Mouse (Mus musculus): Measurements from ENCODE around the gene Smoc1. TPM values are rescaled to one million over a fixed set of nuclear protein-coding genes. Genes with fewer than 3 reads are reported as not detected.

Smoc1 gene
- total and polyA plus RNA-seq, 2 experiments from 2014 or later: 2.7 to 5.9 TPM

DNA sequence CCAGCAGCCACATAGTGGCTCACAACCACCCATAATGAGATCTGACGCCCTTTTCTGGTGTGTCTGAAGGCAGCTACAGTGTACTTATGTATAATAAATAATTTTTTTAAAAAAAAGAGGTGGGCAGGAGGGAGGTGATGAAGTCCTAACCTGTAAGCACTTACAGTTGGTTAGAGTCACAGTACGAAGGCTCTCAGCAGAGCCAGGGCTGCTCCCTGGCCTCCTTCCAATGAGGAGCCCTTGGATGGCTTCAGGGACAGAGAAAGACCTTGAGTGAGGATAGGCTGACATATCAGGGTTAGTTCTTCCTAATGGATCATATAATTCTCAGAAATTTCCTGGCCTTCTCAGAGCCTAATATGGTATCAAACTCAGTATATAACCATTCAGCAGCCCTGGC lies 134.7 kb downstream of the Smoc1 start:
- Histone ChIP-seq H3K9ac (replicated peaks; ENCODE audit: low read depth, low read length) (no peak overlapping the region), H3K36me3 (replicated peaks; ENCODE audit: control insufficient read depth, insufficient read depth, low read length) (no peaks in the 10 kb centered on the region), H3K4me3 (ENCODE audit: low read depth, low read length) (no peak overlapping the region), H3K27ac (ENCODE audit: low read depth) (no peak overlapping the region), H3K27me3 (ENCODE audit: control insufficient read depth, insufficient read depth, low read length) (no peaks in the 10 kb centered on the region), H3K4me1 (ENCODE audit: control insufficient read depth, insufficient read depth) (no peaks in the 10 kb centered on the region), H3K9me3 (replicated peaks; ENCODE audit: control insufficient read depth, low read length) (no peaks in the 10 kb centered on the region), H3K4me2 (ENCODE audit: low read depth, low read length) (no peak overlapping the region)
- DNase-seq (ENCODE audit: low spot score) (no peak), ATAC-seq (ENCODE audit: insufficient read depth, low read depth) (no peak)
- no peak for TF ChIP-seq EP300 (IDR thresholded peaks at IDR 0.05; ENCODE audit: low read depth)
- no peak for TF ChIP-seq CTCF (IDR thresholded peaks at IDR 0.05; ENCODE audit: low read depth)
- 64% methylated on average over 2 of the region's 2 CpGs for WGBS

DNA sequence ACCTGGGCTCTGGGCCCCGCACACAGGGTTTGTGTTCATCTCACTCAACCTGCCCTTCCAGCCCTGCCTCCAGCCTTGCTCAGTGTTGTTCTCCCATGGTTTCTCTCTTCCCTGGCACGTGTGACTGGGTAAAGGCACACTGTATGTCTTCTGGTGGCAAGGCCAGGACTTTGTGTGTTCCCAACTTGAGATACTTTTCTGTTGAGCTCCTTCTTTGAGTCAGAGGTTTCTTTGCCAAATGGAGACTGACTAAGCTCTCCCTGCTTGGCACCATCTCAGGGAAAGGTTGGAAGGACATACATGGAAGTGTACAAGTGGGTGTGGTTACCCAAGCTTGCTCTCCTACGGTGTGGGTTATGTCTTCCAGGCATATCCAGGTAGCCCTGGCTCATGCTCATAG lies 136.5 kb downstream of the Smoc1 start:
- Histone ChIP-seq H3K36me3 (replicated peaks; ENCODE audit: control insufficient read depth, insufficient read depth, low read length) (no peaks in the 10 kb centered on the region), H3K27me3 (ENCODE audit: control insufficient read depth, insufficient read depth, low read length) (no peaks in the 10 kb centered on the region), H3K9me3 (replicated peaks; ENCODE audit: control insufficient read depth, low read length) (no peaks in the 10 kb centered on the region), H3K27ac (ENCODE audit: low read depth) (no peak overlapping the region), H3K4me3 (ENCODE audit: low read depth, low read length) (no peak overlapping the region), H3K9ac (replicated peaks; ENCODE audit: low read depth, low read length) (no peak overlapping the region), H3K4me2 (ENCODE audit: low read depth, low read length) (no peak overlapping the region), H3K4me1 (ENCODE audit: control insufficient read depth, insufficient read depth) (no peaks in the 10 kb centered on the region)
- WGBS: 72% methylated on average over 3 of the region's 3 CpGs
- no peak for DNase-seq (ENCODE audit: low spot score)
- ATAC-seq (ENCODE audit: insufficient read depth, low read depth): no peak
- TF ChIP-seq EP300 (IDR thresholded peaks at IDR 0.05; ENCODE audit: low read depth) (no peak), CTCF (IDR thresholded peaks at IDR 0.05; ENCODE audit: low read depth) (no peak)

DNA sequence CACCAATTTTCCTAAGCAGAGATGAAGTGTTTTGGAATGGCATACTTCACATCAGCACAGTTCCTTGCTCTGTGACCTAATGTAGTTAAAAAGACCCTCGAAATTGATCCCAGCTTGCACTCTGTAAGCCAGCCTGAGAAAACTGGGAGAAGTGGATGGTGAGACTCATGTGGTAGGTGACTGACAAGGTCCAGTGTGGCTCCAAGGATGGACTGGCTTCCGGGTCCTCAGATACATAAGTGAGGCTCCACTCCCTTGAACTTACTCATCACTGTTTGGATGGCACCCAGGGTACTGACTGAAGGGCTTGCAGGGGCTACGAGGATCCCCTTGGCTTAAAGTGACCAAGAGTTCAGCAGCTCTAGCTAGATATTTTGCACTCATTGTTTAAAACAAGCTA lies 137.0 kb downstream of the Smoc1 start:
- Histone ChIP-seq H3K9me3 (replicated peaks; ENCODE audit: control insufficient read depth, low read length) (no peaks in the 10 kb centered on the region), H3K36me3 (replicated peaks; ENCODE audit: control insufficient read depth, insufficient read depth, low read length) (no peaks in the 10 kb centered on the region), H3K27me3 (ENCODE audit: control insufficient read depth, insufficient read depth, low read length) (no peaks in the 10 kb centered on the region), H3K4me3 (ENCODE audit: low read depth, low read length) (no peak overlapping the region), H3K27ac (ENCODE audit: low read depth) (no peak overlapping the region), H3K4me2 (ENCODE audit: low read depth, low read length) (no peak overlapping the region), H3K4me1 (ENCODE audit: control insufficient read depth, insufficient read depth) (no peaks in the 10 kb centered on the region), H3K9ac (replicated peaks; ENCODE audit: low read depth, low read length) (no peak overlapping the region)
- 73% methylated on average over 3 of the region's 3 CpGs for WGBS
- TF ChIP-seq CTCF (IDR thresholded peaks at IDR 0.05; ENCODE audit: low read depth) (no peak), EP300 (IDR thresholded peaks at IDR 0.05; ENCODE audit: low read depth) (no peak)
- ATAC-seq (ENCODE audit: insufficient read depth, low read depth): no peak
- no peak for DNase-seq (ENCODE audit: low spot score)

DNA sequence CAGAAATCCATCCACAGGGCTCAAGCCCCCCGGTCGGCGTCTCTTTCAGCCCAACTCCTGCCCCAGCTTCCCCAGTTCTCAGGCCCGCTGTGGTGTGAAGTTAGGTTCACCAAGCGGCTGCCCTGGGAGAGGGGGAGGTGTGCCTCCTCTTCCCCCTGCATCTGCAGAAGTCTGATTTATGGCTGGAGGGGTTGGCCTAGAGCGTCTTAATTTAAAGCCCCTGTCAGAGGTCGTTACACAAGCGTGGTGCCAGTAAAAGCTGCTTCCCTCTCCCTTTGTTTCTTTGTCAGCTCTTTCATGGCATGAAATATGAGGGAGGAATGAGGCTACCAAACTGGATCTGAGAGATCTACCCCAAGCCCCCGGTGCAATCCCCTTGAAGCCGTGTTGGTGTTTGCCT lies 139.5 kb downstream of the Smoc1 start:
- no peaks in the 10 kb centered on the region for H3K36me3 ChIP-seq (replicated peaks; ENCODE audit: control insufficient read depth, insufficient read depth, low read length)
- H3K27ac ChIP-seq (ENCODE audit: low read depth): no peak overlapping the region
- 65% methylated on average over 10 of the region's 10 CpGs for WGBS
- no peaks in the 10 kb centered on the region for H3K27me3 ChIP-seq (ENCODE audit: control insufficient read depth, insufficient read depth, low read length)
- TF ChIP-seq EP300 (IDR thresholded peaks at IDR 0.05; ENCODE audit: low read depth) (no peak), CTCF (IDR thresholded peaks at IDR 0.05; ENCODE audit: low read depth) (no peak)
- H3K9me3 ChIP-seq (replicated peaks; ENCODE audit: control insufficient read depth, low read length): no peaks in the 10 kb centered on the region
- no peak overlapping the region for H3K9ac ChIP-seq (replicated peaks; ENCODE audit: low read depth, low read length)
- ATAC-seq (ENCODE audit: insufficient read depth, low read depth): no peak
- H3K4me1 ChIP-seq (ENCODE audit: control insufficient read depth, insufficient read depth): no peaks in the 10 kb centered on the region
- DNase-seq (ENCODE audit: low spot score): no peak
- H3K4me3 ChIP-seq (ENCODE audit: low read depth, low read length): no peak overlapping the region
- no peak overlapping the region for H3K4me2 ChIP-seq (ENCODE audit: low read depth, low read length)

DNA sequence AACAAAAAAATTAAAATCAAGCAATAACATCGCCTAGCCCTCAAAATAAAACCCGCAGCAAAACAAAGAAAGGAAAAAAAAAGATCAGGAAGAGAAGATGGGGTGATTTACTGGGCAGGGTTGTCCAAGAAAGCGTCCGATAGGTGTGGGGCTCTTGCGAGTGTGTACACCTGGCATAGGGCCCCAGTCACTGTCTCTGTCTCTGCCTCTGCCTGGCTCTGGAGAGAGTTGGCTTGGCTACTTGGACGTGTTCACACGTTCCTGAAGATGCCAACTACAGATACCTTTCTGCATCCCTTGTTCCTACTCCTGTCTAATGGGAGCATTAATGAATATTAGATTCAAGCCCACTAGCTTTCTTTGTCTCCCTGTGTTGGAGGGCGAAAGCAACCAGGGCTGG lies 140.0 kb downstream of the Smoc1 start:
- Histone ChIP-seq H3K9ac (replicated peaks; ENCODE audit: low read depth, low read length) (no peak overlapping the region), H3K27ac (ENCODE audit: low read depth) (no peak overlapping the region), H3K9me3 (replicated peaks; ENCODE audit: control insufficient read depth, low read length) (no peaks in the 10 kb centered on the region), H3K4me2 (ENCODE audit: low read depth, low read length) (no peak overlapping the region), H3K27me3 (ENCODE audit: control insufficient read depth, insufficient read depth, low read length) (no peaks in the 10 kb centered on the region), H3K36me3 (replicated peaks; ENCODE audit: control insufficient read depth, insufficient read depth, low read length) (no peaks in the 10 kb centered on the region), H3K4me3 (ENCODE audit: low read depth, low read length) (no peak overlapping the region), H3K4me1 (ENCODE audit: control insufficient read depth, insufficient read depth) (no peaks in the 10 kb centered on the region)
- DNase-seq (ENCODE audit: low spot score): no peak
- no peak for ATAC-seq (ENCODE audit: insufficient read depth, low read depth)
- TF ChIP-seq EP300 (IDR thresholded peaks at IDR 0.05; ENCODE audit: low read depth) (no peak), CTCF (IDR thresholded peaks at IDR 0.05; ENCODE audit: low read depth) (no peak)
- 80% methylated on average over 8 of the region's 8 CpGs for WGBS

DNA sequence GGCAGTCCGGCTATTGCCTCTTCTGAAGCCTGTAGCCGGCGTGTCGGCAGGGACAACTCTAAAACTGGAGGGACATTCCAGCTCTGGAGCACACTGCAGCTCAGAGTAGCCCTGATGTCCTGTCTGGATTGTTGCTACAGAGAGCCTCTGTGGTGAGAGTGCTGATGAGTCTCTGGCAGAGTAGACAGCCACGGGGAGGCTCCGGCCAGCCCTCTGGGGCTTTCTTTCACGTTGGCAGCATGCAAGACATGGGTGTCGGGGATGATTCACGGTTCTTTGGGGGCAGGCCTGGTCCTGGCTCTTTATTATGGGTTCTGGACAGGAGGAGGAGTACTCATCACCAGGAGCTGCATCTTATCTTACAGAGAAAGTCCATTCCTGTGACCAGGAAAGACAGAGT lies 140.5 kb downstream of the Smoc1 start:
- Histone ChIP-seq H3K9ac (replicated peaks; ENCODE audit: low read depth, low read length) (no peak overlapping the region), H3K36me3 (replicated peaks; ENCODE audit: control insufficient read depth, insufficient read depth, low read length) (no peaks in the 10 kb centered on the region), H3K4me2 (ENCODE audit: low read depth, low read length) (no peak overlapping the region), H3K4me1 (ENCODE audit: control insufficient read depth, insufficient read depth) (no peaks in the 10 kb centered on the region), H3K9me3 (replicated peaks; ENCODE audit: control insufficient read depth, low read length) (no peaks in the 10 kb centered on the region), H3K27ac (ENCODE audit: low read depth) (no peak overlapping the region), H3K27me3 (ENCODE audit: control insufficient read depth, insufficient read depth, low read length) (no peaks in the 10 kb centered on the region), H3K4me3 (ENCODE audit: low read depth, low read length) (no peak overlapping the region)
- no peak for DNase-seq (ENCODE audit: low spot score)
- WGBS: 61% methylated on average over 9 of the region's 9 CpGs
- ATAC-seq (ENCODE audit: insufficient read depth, low read depth): no peak
- no peak for TF ChIP-seq EP300 (IDR thresholded peaks at IDR 0.05; ENCODE audit: low read depth)
- TF ChIP-seq CTCF (IDR thresholded peaks at IDR 0.05; ENCODE audit: low read depth): no peak
